ENCODE assay signal across 21 mouse cellular contexts in the genomic region with DNA sequence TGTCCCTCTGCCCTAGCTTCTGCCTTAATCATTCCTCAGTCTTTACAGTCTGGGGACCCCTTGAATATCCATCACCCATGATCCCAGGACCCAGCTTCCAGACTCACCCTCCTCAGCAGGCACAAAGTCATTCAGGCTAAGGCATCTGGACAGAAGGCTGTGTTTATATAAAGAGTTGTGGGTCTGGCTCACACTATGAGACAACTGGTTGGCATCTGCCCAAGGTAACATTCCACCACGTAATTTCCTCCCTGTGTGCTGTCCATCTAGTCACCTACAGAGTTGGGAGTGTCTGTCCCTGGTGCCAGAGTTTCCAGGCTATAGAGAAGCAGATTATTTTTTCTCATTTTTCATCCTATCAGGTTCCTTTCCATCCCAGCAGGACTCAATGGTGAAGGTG. TPM values are rescaled to one million over a fixed set of nuclear protein-coding genes. Genes with fewer than 3 reads are reported as not detected.
"Had no signal": no experiment of that assay in that cellular context is flagged by ENCODE, and none has a peak within 500 bp of the region (broad histone marks: within the 10 kb centered on the region; RNA-seq: fewer than 3 reads in every experiment).

A gene (minus strand): TSS at position 140 of the 400 bp plus-strand sequence.

- H3K27me3 ChIP-seq: limb, embryonic 13.5 days; liver, embryonic 13.5 days had no signal

- H3K4me2 ChIP-seq: limb, embryonic 13.5 days; liver, embryonic 13.5 days; midbrain, embryonic 11.5 days had no signal

- H3K4me3 ChIP-seq: limb, embryonic 13.5 days; liver, embryonic 13.5 days had no signal

- DNase-seq: kidney, adult 11 months; kidney, adult 9 months; kidney, postnatal 14 days; kidney, postnatal 4 days; left cerebral cortex, postnatal 4 days; liver, embryonic 13.5 days; lung, postnatal 4 days; midbrain, embryonic 14.5 days; thymus, adult 2 months; thymus, postnatal 14 days; thymus, postnatal 4 days had no signal

- H3K36me3 ChIP-seq: limb, embryonic 13.5 days; liver, embryonic 13.5 days had no signal

- H3K9ac ChIP-seq: limb, embryonic 13.5 days; liver, embryonic 13.5 days had no signal

- H3K4me1 ChIP-seq: limb, embryonic 13.5 days; liver, embryonic 13.5 days had no signal

- H3K9me3 ChIP-seq: limb, embryonic 13.5 days had no signal

- H3K27ac ChIP-seq: limb, embryonic 13.5 days; liver, embryonic 13.5 days had no signal

RNA-seq across cellular contexts. Expression of the gene that starts here (rescaled TPM):
- polyA plus RNA-seq: limb, embryonic 13.5 days; liver, adult 2 months; liver, embryonic 13.5 days; liver, embryonic 16.5 days; lung, embryonic 16.5 days; midbrain, embryonic 11.5 days; midbrain, embryonic 14.5 days; midbrain, postnatal 0 days; neural tube, embryonic 11.5 days; neural tube, embryonic 14.5 days; small intestine, adult 2 months; spleen, adult 2 months had no signal
